Mouse (Mus musculus) megakaryocyte, embryonic 14.5 days (primary cell): Measurements from ENCODE around the gene Nrip1.

Experiments used
- FLI1 ChIP-seq: IDR thresholded peaks from 2 replicates; pipeline ENCODE4 v1.6.1; 2012; ENCODE audit warnings: low read length, inconsistent platforms, mixed read lengths
- GATA1 ChIP-seq: IDR thresholded peaks from 3 replicates; pipeline ENCODE4 v1.6.1; 2012; ENCODE audit warnings: mixed read lengths, low read length, inconsistent platforms, borderline replicate concordance

GRCm38 (mm10) chr16:76406897-76407296, 33.3 kb upstream of the Nrip1 start:
- TF ChIP-seq GATA1 (no peak), FLI1 (no peak)
